Mouse (Mus musculus): ENCODE results near the gene Gm17304.

The Gm17304 gene

GRCm38 (mm10) chr5:106623337-106623736, 14.4 kb downstream of the Gm17304 start:
- no peak for DNase-seq (ENCODE audit: low spot score)

- DNase-seq (ENCODE audit: low spot score) = no peak
Observed at GRCm38 (mm10) chr5:106628369-106629149, 19.7 kb downstream of the Gm17304 start.

GRCm38 (mm10) chr5:106636423-106636946, 27.6 kb downstream of the Gm17304 start:
- no peak for DNase-seq (ENCODE audit: low spot score)

DNA sequence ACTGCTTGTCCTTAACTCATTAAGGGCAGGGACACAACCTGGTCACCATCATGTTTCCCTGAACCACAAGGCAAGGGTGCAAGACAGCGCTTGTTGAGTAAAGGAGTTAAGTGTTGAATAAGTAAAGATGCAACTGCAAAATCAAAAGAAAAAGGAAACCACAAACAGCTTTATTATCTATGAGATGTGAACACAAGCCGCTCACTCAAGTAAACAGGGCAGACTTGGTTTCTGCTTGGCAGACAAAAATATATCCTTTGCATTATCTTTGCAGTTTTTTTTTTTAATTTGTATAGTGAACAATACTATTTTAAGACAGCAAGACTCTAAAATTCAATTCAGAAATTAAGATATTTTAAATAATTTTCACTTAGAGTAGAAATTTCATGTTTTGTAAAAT, 30.7 kb downstream of the Gm17304 start:
- DNase-seq (ENCODE audit: low spot score) = no peak

DNA sequence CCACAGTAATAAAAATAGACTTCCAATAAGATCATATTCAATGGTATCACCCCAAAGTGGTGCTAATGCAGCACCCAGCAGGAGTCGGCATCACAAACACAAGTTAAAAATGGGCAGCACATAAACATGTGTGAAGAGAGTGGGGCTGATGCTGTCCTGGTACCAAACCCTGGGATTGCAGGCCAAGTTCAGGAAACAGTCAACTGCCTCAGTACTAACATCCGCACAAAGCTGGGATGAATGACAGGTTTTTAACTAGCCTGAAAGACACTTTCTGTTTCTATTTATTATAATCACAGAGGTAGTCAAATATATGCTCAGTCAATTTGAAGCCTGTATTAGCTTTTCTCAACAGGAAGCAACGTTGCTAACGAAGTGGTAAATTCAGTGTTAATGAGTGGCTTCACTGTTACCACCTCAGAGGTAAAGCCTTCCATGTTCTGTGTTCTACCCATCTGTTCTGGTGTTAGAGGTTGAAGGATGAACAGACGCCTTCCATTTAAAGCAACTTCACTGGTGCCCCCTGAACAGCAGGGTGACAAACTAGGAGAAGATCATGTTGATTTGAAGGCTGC, 31.4 kb downstream of the Gm17304 start:
- no peak for DNase-seq (ENCODE audit: low spot score)

DNA sequence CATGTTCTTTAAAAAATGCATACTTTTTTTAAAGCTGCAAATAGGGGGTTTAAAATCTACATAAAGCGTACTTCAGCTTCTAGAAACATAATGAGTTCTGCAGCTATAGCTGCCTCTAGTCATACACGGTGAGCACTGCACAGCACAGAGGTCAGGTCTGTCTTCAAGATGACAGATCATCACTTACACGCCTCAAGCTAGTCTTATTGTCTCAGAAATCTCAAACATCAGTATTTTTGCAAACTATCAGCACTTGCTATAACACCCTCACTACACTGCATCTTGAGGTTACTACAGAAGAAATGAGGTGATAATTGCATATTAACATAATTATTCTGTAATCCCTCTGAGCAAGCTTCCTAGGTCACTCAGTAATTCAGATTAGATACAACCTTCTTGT, 33.0 kb downstream of the Gm17304 start:
- no peak for DNase-seq (ENCODE audit: low spot score)

GRCm38 (mm10) chr5:106643434-106643833, 34.5 kb downstream of the Gm17304 start:
- DNase-seq (ENCODE audit: low spot score) = no peak

DNA sequence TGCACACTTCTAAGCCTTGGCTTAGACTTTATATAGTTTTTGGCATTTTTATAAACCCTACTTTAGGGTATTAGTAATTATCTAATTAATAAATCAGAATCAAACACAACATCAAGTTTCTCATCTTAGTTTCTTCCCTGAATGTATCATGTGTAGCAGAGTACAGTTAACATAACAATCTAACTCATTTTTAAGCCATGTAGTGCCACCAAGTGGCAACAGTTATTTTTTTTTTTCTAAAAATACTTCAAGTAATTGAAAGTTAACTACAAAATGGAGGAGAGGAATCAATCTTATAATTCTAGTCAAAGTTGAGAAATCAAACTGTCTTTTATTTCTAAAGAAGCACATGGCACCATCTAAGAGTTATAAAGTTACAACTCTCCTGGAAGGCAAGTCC, 40.5 kb downstream of the Gm17304 start:
- no peak for DNase-seq (ENCODE audit: low spot score)

DNA sequence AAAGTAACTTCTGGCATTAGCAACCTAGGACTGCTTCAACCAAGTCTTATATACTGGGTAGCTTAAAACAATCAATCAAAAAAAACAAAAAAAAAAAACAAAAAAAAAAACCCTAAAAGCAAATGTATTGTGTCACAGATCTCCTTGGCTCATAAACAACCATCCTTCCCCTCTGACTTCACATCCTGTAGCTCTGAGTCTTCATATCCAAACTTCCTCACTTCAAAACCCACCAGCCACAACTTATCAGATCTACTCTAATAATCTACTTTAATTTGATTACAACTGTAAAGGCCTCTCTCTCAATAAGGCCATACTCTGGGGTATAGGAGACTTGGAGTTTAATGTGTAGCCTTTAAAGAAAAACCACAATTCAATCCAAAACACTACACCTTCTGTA, 41.1 kb downstream of the Gm17304 start:
- no peak for DNase-seq (ENCODE audit: low spot score)

GRCm38 (mm10) chr5:106652220-106652753, 43.4 kb downstream of the Gm17304 start:
- DNase-seq (ENCODE audit: low spot score) = no peak

- DNase-seq (ENCODE audit: low spot score) = no peak
Observed at GRCm38 (mm10) chr5:106652790-106653328, 44.0 kb downstream of the Gm17304 start.
